Mouse (Mus musculus) neutrophil, adult 65 days (primary cell): ENCODE data around the gene G6pc. TPM values are rescaled to one million over a fixed set of nuclear protein-coding genes. Genes with fewer than 3 reads are reported as not detected.

ENCODE experiments used
- total RNA-seq: library from RNA; stranded (reverse); gene quantifications from 2 replicates; pipeline ENCODE4 v1.2.4, GENCODE M21; 2023

Gene G6pc
- not detected in 2 replicates for total RNA-seq

GRCm38 (mm10) chr11:101367326-101367935 is at the start of gene G6pc:
TSS of gene G6pc (plus strand) at chr11:101367561.

GRCm38 (mm10) chr11:101324763-101325162 is 42.6 kb upstream of the G6pc start, which contains the start of gene Aoc2:
TSS of gene Aoc2 (plus strand) at chr11:101325063.

GRCm38 (mm10) chr11:101330371-101330924 is 36.9 kb upstream of the G6pc start, which contains the start of gene Aoc3:
TSS of gene Aoc3 (plus strand) at chr11:101330605.

DNA sequence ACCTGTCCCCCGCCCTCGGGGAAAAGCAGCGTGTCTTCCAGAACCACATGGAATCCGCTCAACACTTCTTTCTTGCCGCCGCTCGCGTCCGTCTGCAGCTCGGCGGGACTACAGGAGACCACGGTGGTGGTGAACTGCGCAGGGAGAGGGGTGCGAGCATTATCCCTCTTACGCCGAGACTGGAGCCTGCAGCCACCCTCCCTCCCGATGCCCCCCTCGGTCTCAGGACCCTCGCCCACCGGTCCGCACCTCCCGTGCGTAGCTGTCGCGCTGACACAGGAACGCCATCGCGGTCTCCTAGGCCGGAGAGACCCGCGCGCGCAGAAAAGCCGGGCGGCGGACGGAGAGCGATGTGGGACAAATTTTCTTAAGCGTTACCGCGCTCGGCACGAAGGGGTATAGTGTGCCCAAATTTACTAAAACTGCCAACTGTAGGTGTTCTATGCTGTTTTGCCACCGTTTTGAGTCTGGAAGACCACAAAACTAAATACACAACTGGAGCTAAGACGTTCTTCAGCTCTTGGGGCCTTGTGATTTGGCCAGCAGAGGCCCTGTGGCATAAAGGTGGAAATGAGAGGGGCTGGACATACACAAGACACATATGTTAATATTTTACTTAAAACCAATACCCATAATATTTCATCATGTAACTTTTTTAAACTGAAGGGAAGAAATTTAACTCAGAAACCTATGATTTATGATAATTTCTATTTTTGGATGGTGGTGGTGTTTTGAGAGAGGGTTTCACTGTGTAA is 49.9 kb downstream of the G6pc start, which contains the start of gene Aarsd1:
TSS of gene Aarsd1 (minus strand) at position 515 of the 755 bp plus-strand sequence.

GRCm38 (mm10) chr11:101424105-101424851 is 56.9 kb downstream of the G6pc start, which contains the start of gene Gm27029:
TSS of gene Gm27029 (minus strand) at chr11:101424796.

GRCm38 (mm10) chr11:101424925-101425813 is 57.8 kb downstream of the G6pc start, which contains the start of the genes Rundc1 and Ptges3l:
TSS of gene Rundc1 (plus strand) at chr11:101425085.
TSS of gene Ptges3l (minus strand) at chr11:101425333.

Other genes starting within 250 kb of the G6pc start
- 24.0 and 28.6 TPM in 2 replicates for gene Retreg3, start 247.7 kb upstream of the G6pc start, total RNA-seq
- gene Tubg1, start 247.6 kb upstream of the G6pc start, total RNA-seq: 9.6 and 12.6 TPM in 2 replicates
- gene Tubg2, start 211.7 kb upstream of the G6pc start, total RNA-seq: 0.59 and 1.2 TPM in 2 replicates
- gene Cntnap1, start 197.0 kb upstream of the G6pc start, total RNA-seq: 0.66 TPM in 2 replicates
- gene Plekhh3, start 196.2 kb upstream of the G6pc start, total RNA-seq: 1.9 and 2.7 TPM in 2 replicates
- gene Ccr10, start 192.1 kb upstream of the G6pc start, total RNA-seq: 0.29 and 0.63 TPM in 2 replicates
- 36.3 and 45.9 TPM in 2 replicates for gene Ezh1, start 141.1 kb upstream of the G6pc start, total RNA-seq
- gene Ramp2, start 121.5 kb upstream of the G6pc start, total RNA-seq: 0.41 TPM in 1 of 2 replicates, not detected in the other
- gene Vps25, start 113.9 kb upstream of the G6pc start, total RNA-seq: 63.2 and 66.1 TPM in 2 replicates
- gene Wnk4, start 107.0 kb upstream of the G6pc start, total RNA-seq: 1.9 and 2.3 TPM in 2 replicates
- gene Cntd1, start 88.5 kb upstream of the G6pc start, total RNA-seq: 0.32 and 0.43 TPM in 2 replicates
- gene Coa3, start 88.4 kb upstream of the G6pc start, total RNA-seq: 25.3 and 30.8 TPM in 2 replicates
- gene Becn1, start 65.3 kb upstream of the G6pc start, total RNA-seq: 150 and 240 TPM in 2 replicates
- 59.9 and 64.2 TPM in 2 replicates for gene Psme3, start 51.3 kb upstream of the G6pc start, total RNA-seq
- 2.7 and 4.6 TPM in 2 replicates for gene Aoc2, start 42.5 kb upstream of the G6pc start, total RNA-seq
- gene Aoc3, start 37.0 kb upstream of the G6pc start, total RNA-seq: not detected in 2 replicates
- 12.1 and 12.4 TPM in 2 replicates for gene Aarsd1, start 50.1 kb downstream of the G6pc start, total RNA-seq
- 0.43 TPM in 1 of 2 replicates, not detected in the other for gene Gm27029, start 57.2 kb downstream of the G6pc start, total RNA-seq
- 10.3 and 14.3 TPM in 2 replicates for gene Rundc1, start 57.5 kb downstream of the G6pc start, total RNA-seq
- gene Ptges3l, start 57.8 kb downstream of the G6pc start, total RNA-seq: 0.60 and 0.98 TPM in 2 replicates
- gene Rpl27, start 74.7 kb downstream of the G6pc start, total RNA-seq: 37.3 and 45.6 TPM in 2 replicates
- 23.6 and 24.5 TPM in 2 replicates for gene Ifi35, start 80.8 kb downstream of the G6pc start, total RNA-seq
- 0.32 and 0.66 TPM in 2 replicates for gene Rnd2, start 97.4 kb downstream of the G6pc start, total RNA-seq
- 16.5 and 19.8 TPM in 2 replicates for gene Vat1, start 98.7 kb downstream of the G6pc start, total RNA-seq
- gene Brca1, start 184.4 kb downstream of the G6pc start, total RNA-seq: 20.7 and 21.2 TPM in 2 replicates
- gene Nbr1, start 184.6 kb downstream of the G6pc start, total RNA-seq: 128 and 177 TPM in 2 replicates
- 8.5 and 12.0 TPM in 2 replicates for gene Tmem106a, start 214.7 kb downstream of the G6pc start, total RNA-seq
- gene Gm11634, start 231.7 kb downstream of the G6pc start, total RNA-seq: not detected in 2 replicates